Mouse (Mus musculus): ENCODE data around the gene Ssbp4.

DNA sequence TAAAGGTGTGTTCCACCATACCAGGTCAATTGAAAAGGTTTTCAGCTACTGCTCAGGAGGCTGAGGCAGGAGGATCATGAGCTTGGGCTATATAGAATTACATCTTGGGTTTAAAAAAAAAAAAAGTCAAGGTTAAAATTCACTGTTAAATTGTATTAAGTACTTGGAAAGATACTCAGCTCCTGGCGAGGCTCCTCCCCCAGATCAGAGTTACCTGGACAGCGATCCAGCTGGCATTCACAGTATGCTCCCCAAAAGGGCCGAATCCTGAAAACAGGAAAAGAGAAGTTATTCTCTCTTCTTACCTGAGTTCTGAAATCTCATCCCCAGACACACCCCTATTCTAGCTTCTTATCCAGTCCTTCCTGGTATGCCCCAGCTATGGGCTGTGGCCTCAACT lies 48.5 kb upstream of the Ssbp4 start:
- TF ChIP-seq CTCF (IDR thresholded peaks at IDR 0.05; ENCODE audit: borderline replicate concordance, insufficient read depth, low read length) (no peak), POLR2A (IDR thresholded peaks at IDR 0.05; ENCODE audit: low read depth, low read length) (no peak)
